Mouse (Mus musculus): ENCODE data around the gene Sema4d. TPM values are rescaled to one million over a fixed set of nuclear protein-coding genes. Genes with fewer than 3 reads are reported as not detected.
A peak's percentile ranks its signal among the peaks of the same experiment; 100 is the strongest.

Sema4d gene
- polyA plus RNA-seq, 2 experiments = 6.8 to 8.5 TPM

DNA sequence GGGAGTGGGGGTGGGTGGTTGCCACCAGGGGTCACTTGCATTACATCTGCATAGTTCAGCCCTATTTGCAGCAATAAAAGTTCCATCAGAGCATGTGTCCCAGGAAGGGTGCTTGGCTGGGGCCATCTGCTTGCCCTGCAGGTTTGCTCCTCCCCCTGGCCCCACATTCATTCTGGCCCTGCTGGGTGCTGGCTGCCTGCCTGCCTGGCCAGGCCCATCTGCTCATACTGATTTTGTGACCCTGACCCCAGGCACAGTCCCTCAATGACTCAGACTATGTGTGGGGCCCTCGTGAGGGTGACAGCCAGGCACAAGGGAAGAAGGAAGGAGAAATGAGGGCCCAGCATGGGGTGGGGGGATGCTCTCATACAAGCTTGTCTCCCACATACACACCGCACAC is 40.1 kb upstream of the Sema4d start:
- no peak for ATAC-seq (ENCODE audit: low FRiP score, low read depth)

DNA sequence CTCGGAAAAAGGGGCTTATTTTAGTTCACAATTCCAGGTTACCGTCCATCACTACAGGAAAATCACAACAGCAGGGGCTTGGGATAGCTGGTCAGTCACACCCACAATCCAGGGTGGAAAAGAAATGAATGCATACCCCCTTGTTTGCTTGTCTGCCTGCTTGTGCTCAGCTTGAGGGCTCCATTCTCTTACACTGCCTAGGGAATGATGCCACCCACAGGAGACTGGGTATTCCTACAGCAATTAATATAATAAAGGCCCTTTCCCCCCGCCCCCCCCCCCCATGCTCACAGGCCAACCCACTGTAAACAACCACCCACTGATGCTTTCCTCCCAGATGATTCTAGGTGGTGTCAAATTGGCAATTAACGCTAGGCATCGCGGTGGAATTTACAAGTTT is 38.9 kb upstream of the Sema4d start:
- no peaks in the 10 kb centered on the region for H3K9me3 ChIP-seq (ENCODE audit: control insufficient read depth, low read length)
- H3K4me1 ChIP-seq (ENCODE audit: control insufficient read depth, insufficient read depth, low read length) = no peaks in the 10 kb centered on the region
- 85% methylated on average over 6 of the region's 6 CpGs for WGBS
- H3K27ac ChIP-seq (replicated peaks; ENCODE audit: low read depth, low read length) = no peak overlapping the region
- no peak overlapping the region for H3K4me3 ChIP-seq (replicated peaks; ENCODE audit: low read length)
- DNase-seq (ENCODE audit: low spot score) = no peak
- no peaks in the 10 kb centered on the region for H3K27me3 ChIP-seq (ENCODE audit: control insufficient read depth, insufficient read depth, low read length)
- no peak for TF ChIP-seq POLR2A (IDR thresholded peaks at IDR 0.05; ENCODE audit: borderline replicate concordance, extremely low read depth, insufficient read depth, insufficient read length)
- H3K9ac ChIP-seq (ENCODE audit: low read depth, low read length, severe bottlenecking) = no peak overlapping the region
- H3K4me2 ChIP-seq (replicated peaks; ENCODE audit: low read depth, low read length, severe bottlenecking) = no peak overlapping the region
- ATAC-seq (ENCODE audit: low FRiP score, low read depth) = no peak
- no peaks in the 10 kb centered on the region for H3K36me3 ChIP-seq (ENCODE audit: control insufficient read depth, insufficient read depth, low read length)

More for the DNA sequence above, 40.1 kb upstream of the Sema4d start:
- WGBS = 36% methylated on average over 2 of the region's 2 CpGs
- H3K36me3 ChIP-seq (ENCODE audit: control insufficient read depth, insufficient read depth, low read length) = no peaks in the 10 kb centered on the region
- no peak for TF ChIP-seq POLR2A (IDR thresholded peaks at IDR 0.05; ENCODE audit: borderline replicate concordance, extremely low read depth, insufficient read depth, insufficient read length)
- H3K9me3 ChIP-seq (ENCODE audit: control insufficient read depth, low read length) = no peaks in the 10 kb centered on the region
- no peak overlapping the region for H3K27ac ChIP-seq (replicated peaks; ENCODE audit: low read depth, low read length)
- H3K27me3 ChIP-seq (ENCODE audit: control insufficient read depth, insufficient read depth, low read length) = no peaks in the 10 kb centered on the region
- no peaks in the 10 kb centered on the region for H3K4me1 ChIP-seq (ENCODE audit: control insufficient read depth, insufficient read depth, low read length)
- no peak overlapping the region for H3K4me3 ChIP-seq (replicated peaks; ENCODE audit: low read length)
- no peak overlapping the region for H3K4me2 ChIP-seq (replicated peaks; ENCODE audit: low read depth, low read length, severe bottlenecking)
- no peak for DNase-seq (ENCODE audit: low spot score)
- no peak overlapping the region for H3K9ac ChIP-seq (ENCODE audit: low read depth, low read length, severe bottlenecking)

DNA sequence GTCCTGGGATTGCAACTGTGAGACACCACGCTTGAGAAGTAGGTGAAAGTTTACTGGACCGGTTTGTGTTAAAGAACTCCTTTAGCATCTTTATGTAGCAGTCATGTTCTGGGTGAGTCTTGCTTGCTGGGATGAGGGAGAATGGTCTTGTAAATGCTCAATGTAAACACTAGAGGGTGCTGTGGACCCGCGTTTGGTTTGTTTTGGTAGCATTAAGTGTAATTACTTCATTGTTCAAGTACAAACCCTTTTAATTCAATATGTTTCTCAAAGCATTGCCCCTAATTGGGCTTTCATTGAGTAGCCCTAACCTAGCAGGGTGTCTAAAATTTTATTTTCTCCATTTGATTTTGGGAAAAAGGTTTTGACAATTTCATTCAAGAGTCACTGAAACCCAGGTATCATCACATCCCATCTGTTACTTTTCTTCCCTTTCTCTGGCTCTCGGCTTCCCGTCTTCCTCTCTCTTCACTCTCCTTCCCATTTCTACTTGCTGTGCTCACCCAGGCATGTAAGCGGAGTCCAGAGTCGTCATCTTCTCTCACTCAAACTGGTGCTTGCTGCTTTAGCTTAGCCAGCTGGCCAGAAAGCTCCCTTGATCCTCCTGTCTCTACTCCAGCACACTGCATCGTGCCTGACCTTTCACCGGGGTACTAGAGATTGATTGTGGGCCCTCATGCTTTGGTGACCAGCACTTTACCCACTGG is 37.4 kb upstream of the Sema4d start:
- Histone ChIP-seq H3K36me3 (ENCODE audit: control insufficient read depth, insufficient read depth, low read length) (no peaks in the 10 kb centered on the region), H3K4me1 (ENCODE audit: control insufficient read depth, insufficient read depth, low read length) (no peaks in the 10 kb centered on the region), H3K9ac (ENCODE audit: low read depth, low read length, severe bottlenecking) (no peak overlapping the region), H3K4me2 (replicated peaks; ENCODE audit: low read depth, low read length, severe bottlenecking) (no peak overlapping the region), H3K4me3 (replicated peaks; ENCODE audit: low read length) (no peak overlapping the region), H3K27me3 (ENCODE audit: control insufficient read depth, insufficient read depth, low read length) (no peaks in the 10 kb centered on the region), H3K27ac (replicated peaks; ENCODE audit: low read depth, low read length) (no peak overlapping the region), H3K9me3 (ENCODE audit: control insufficient read depth, low read length) (no peaks in the 10 kb centered on the region)
- TF ChIP-seq POLR2A (IDR thresholded peaks at IDR 0.05; ENCODE audit: borderline replicate concordance, extremely low read depth, insufficient read depth, insufficient read length) = no peak
- DNase-seq (ENCODE audit: low spot score) (peak; percentile 79), ATAC-seq (ENCODE audit: low FRiP score, low read depth) (no peak)
- 42% methylated on average over 10 of the region's 10 CpGs for WGBS

DNA sequence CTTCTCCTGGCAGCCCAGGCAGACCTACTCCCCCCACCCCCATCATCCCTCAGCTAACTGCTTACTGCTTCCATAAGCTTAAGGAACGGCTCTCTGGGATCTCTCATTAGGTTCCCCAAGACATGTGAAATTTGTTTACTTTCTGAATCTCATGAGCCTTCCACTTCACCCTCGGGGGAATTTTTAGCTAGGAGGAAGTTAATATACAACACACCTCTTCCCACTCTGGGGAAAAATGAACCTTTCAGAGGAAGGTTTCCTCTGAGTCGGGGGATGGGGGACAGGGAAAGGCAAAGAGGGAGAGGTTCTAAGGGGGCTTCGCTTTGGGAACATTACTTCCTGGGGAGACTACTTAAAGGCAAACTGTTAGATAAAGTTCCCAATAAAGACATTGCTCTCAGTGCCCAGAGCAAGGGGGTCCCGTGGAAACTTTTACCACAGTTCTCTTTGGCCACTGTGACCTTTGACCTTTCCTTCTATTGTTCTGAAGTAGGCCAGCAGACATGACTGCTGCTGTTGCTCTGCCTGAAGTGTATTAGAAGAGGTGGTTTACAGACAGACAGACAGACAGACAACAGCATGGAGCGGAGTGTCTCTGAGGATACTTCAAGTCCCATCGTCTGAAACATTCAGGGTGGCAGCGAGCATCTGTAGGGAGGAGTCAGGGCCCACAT is 30.4 kb upstream of the Sema4d start:
- ATAC-seq (ENCODE audit: low FRiP score, low read depth) = no peak
- no peak overlapping the region for H3K27ac ChIP-seq (replicated peaks; ENCODE audit: low read depth, low read length)
- peaks cover 15% of the 10 kb centered on the region for H3K4me1 ChIP-seq (ENCODE audit: control insufficient read depth, insufficient read depth, low read length)
- no peak overlapping the region for H3K4me2 ChIP-seq (replicated peaks; ENCODE audit: low read depth, low read length, severe bottlenecking)
- H3K4me3 ChIP-seq (replicated peaks; ENCODE audit: low read length) = no peak overlapping the region
- TF ChIP-seq POLR2A (IDR thresholded peaks at IDR 0.05; ENCODE audit: borderline replicate concordance, extremely low read depth, insufficient read depth, insufficient read length) = no peak
- H3K27me3 ChIP-seq (ENCODE audit: control insufficient read depth, insufficient read depth, low read length) = no peaks in the 10 kb centered on the region
- DNase-seq (ENCODE audit: low spot score) = no peak
- H3K36me3 ChIP-seq (ENCODE audit: control insufficient read depth, insufficient read depth, low read length) = no peaks in the 10 kb centered on the region
- no peak overlapping the region; the same call in 1 of the 2 replicates for H3K9ac ChIP-seq (ENCODE audit: low read depth, low read length, severe bottlenecking)
- H3K9me3 ChIP-seq (ENCODE audit: control insufficient read depth, low read length) = no peaks in the 10 kb centered on the region
- 30% methylated on average over 8 of the region's 8 CpGs for WGBS

DNA sequence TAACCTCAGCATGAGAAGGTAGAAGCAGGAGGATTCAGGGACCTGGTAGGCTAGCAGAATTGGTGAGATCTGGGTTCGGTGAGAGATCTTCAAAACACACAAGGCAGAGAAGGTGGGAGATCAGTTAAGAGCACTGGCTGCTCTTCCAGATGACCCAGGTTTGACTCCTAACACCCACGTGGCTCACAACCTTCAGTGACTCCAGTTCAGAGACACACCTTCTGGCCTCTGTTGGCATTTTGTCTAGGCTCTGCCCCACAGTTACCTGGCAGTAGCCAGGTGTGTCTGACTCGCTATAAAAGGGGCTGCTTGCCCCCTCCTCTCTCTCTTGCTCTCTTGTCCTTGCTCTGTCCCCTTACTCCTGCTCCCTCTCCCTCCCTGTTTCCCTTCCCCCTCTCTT is 28.4 kb upstream of the Sema4d start:
- TF ChIP-seq POLR2A (IDR thresholded peaks at IDR 0.05; ENCODE audit: borderline replicate concordance, extremely low read depth, insufficient read depth, insufficient read length) = no peak
- Histone ChIP-seq H3K9ac (ENCODE audit: low read depth, low read length, severe bottlenecking) (no peak overlapping the region), H3K27ac (replicated peaks; ENCODE audit: low read depth, low read length) (no peak overlapping the region), H3K9me3 (ENCODE audit: control insufficient read depth, low read length) (no peaks in the 10 kb centered on the region), H3K4me2 (replicated peaks; ENCODE audit: low read depth, low read length, severe bottlenecking) (no peak overlapping the region), H3K36me3 (ENCODE audit: control insufficient read depth, insufficient read depth, low read length) (no peaks in the 10 kb centered on the region), H3K27me3 (ENCODE audit: control insufficient read depth, insufficient read depth, low read length) (no peaks in the 10 kb centered on the region), H3K4me3 (replicated peaks; ENCODE audit: low read length) (no peak overlapping the region), H3K4me1 (ENCODE audit: control insufficient read depth, insufficient read depth, low read length) (peaks cover 15% of the 10 kb centered on the region)
- no peak for ATAC-seq (ENCODE audit: low FRiP score, low read depth)
- 83% methylated on average over 2 of the region's 3 CpGs for WGBS
- DNase-seq (ENCODE audit: low spot score) = no peak
